Mouse (Mus musculus) left cerebral cortex, postnatal 14 days (tissue): ENCODE measurements around the gene Sult1a1. TPM values are rescaled to one million over a fixed set of nuclear protein-coding genes. Genes with fewer than 3 reads are reported as not detected.

ENCODE experiments used
- DNase-seq, 2 experiments: peaks; one replicate each; pipeline ENCODE4 v3.0.0; 2021 to 2022; ENCODE audit warnings: low spot score in 2 of 2, mixed read lengths in 1 of 2
- intact Hi-C: fragments of 180-260 bp; cut with DNase I; formaldehyde crosslinking; loops from one replicate; pipeline ENCODE4 v1.15.1; 2025
- long read RNA-seq, 2 experiments: library from polyadenylated mRNA; stranded (forward); transcript quantifications; one replicate each; pipeline ENCODE4 v2.0.0; 2021
- total RNA-seq, 2 experiments: library from RNA; stranded (reverse); gene quantifications; 2 replicates each; pipeline ENCODE4 v1.2.3; 2021

Gene Sult1a1
- 10 to 100 TPM in 1 of 2 experiments, 1 to 10 TPM in 1; 6.7 to 12.7 TPM for total RNA-seq
- long read RNA-seq, experiment 1, transcript Sult1a1-202 (8 exons, 1,289 nt) = major isoform, 10 of 12 reads
- long read RNA-seq, experiment 1, partial matches to known transcripts = 1 of 12 reads
- long read RNA-seq, experiment 1, other reads (novel, unspliced or antisense) = 0 of 12 reads
- long read RNA-seq, experiment 2, transcript Sult1a1-202 (8 exons, 1,289 nt) = major isoform, 12 of 16 reads
- long read RNA-seq, experiment 2, partial matches to known transcripts = 0 of 16 reads
- long read RNA-seq, experiment 2, other reads (novel, unspliced or antisense) = 3 of 16 reads

- peak in 1 of 2 experiments; percentile 52 for DNase-seq
- intact Hi-C loops = no loop called here
Observed at GRCm38 (mm10) chr7:126676207-126676606, at the start of gene Sult1a1. TSS of gene Sult1a1 (minus strand) at chr7:126676432.

- intact Hi-C loops = no loop called here
- DNase-seq = no peak
Observed at GRCm38 (mm10) chr7:126725667-126726066, 49.4 kb upstream of the Sult1a1 start.

- intact Hi-C loops = no loop called here
- no peak for DNase-seq
Observed at GRCm38 (mm10) chr7:126725077-126725476, 48.8 kb upstream of the Sult1a1 start.

GRCm38 (mm10) chr7:126721635-126722034 lies 45.4 kb upstream of the Sult1a1 start:
- DNase-seq = no peak
- intact Hi-C loops = no loop called here

GRCm38 (mm10) chr7:126718787-126719337 lies 42.6 kb upstream of the Sult1a1 start:
- intact Hi-C loops = no loop called here
- no peak for DNase-seq

GRCm38 (mm10) chr7:126717566-126717965 lies 41.3 kb upstream of the Sult1a1 start:
- intact Hi-C loops = no loop called here
- no peak for DNase-seq

- DNase-seq = no peak
- intact Hi-C loops = no loop called here
Observed at GRCm38 (mm10) chr7:126715679-126716078, 39.4 kb upstream of the Sult1a1 start.

GRCm38 (mm10) chr7:126711910-126712309 lies 35.7 kb upstream of the Sult1a1 start:
- DNase-seq = no peak
- intact Hi-C loops = no loop called here

- DNase-seq = no peak
- intact Hi-C loops = no loop called here
Observed at GRCm38 (mm10) chr7:126710266-126710665, 34.0 kb upstream of the Sult1a1 start.

GRCm38 (mm10) chr7:126708175-126708952 lies 32.1 kb upstream of the Sult1a1 start:
- intact Hi-C loops = no loop called here
- DNase-seq = no peak

GRCm38 (mm10) chr7:126707442-126708174 lies 31.4 kb upstream of the Sult1a1 start, which contains the start of gene Coro1a:
TSS of gene Coro1a (minus strand) at chr7:126707787.
- DNase-seq = no peak
- intact Hi-C loops = no loop called here

GRCm38 (mm10) chr7:126704121-126704980 lies 28.1 kb upstream of the Sult1a1 start:
- intact Hi-C loops = loop anchor here (1.0 to 5.0 kb wide), 3 partner anchors 58 to 94 kb away; partner anchors contain the start of gene Ypel3

GRCm38 (mm10) chr7:126703757-126704077 lies 27.5 kb upstream of the Sult1a1 start:
- no peak for DNase-seq
- intact Hi-C loops = loop anchor here (1.0 to 5.0 kb wide), 3 partner anchors 59 to 95 kb away; partner anchors contain the start of gene Ypel3

More at GRCm38 (mm10) chr7:126704121-126704980, 28.1 kb upstream of the Sult1a1 start:
- peak; percentile 92 for DNase-seq

- no peak for DNase-seq
- intact Hi-C loops = loop anchor here (5.0 kb wide), 2 partner anchors 59 to 74 kb away; partner anchors contain the start of gene Ypel3
Observed at GRCm38 (mm10) chr7:126702861-126703756, 26.9 kb upstream of the Sult1a1 start.

GRCm38 (mm10) chr7:126702358-126702757 lies 26.1 kb upstream of the Sult1a1 start:
- intact Hi-C loops = loop anchor here (5.0 kb wide), 2 partner anchors 60 to 75 kb away; partner anchors contain the start of gene Ypel3
- DNase-seq = no peak

- intact Hi-C loops = loop anchor here (5.0 kb wide), 2 partner anchors 61 to 76 kb away; partner anchors contain the start of gene Ypel3
- no peak for DNase-seq
Observed at GRCm38 (mm10) chr7:126701559-126702357, 25.5 kb upstream of the Sult1a1 start.

GRCm38 (mm10) chr7:126701070-126701469 lies 24.8 kb upstream of the Sult1a1 start:
- intact Hi-C loops = loop anchor here (5.0 kb wide), 2 partner anchors 61 to 76 kb away; partner anchors contain the start of gene Ypel3
- DNase-seq = peak; percentile 95 to 96
